Mouse (Mus musculus) neural tube, embryonic 14.5 days (tissue): ENCODE results near the gene Zfyve27. TPM values are rescaled to one million over a fixed set of nuclear protein-coding genes. Genes with fewer than 3 reads are reported as not detected.
A peak's percentile ranks its signal among the peaks of the same experiment; 100 is the strongest.

Experiments
- ATAC-seq: fragments of 200-750 bp; cut with Nextera tagmentation; 2 replicates; pipeline ENCODE4 v1.8.0; 2017; ENCODE audit warnings: low read depth, mild to moderate bottlenecking, moderate TSS enrichment, moderate library complexity
- H3K27ac ChIP-seq: fragments of 300-500 bp; sonication (generic); 2 replicates; pipeline ENCODE4 v1.5.1; 2014; ENCODE audit warnings: low read depth, mild to moderate bottlenecking, control low read depth, low read length, moderate library complexity, mixed read lengths
- H3K27me3 ChIP-seq: fragments of 300-500 bp; sonication (generic); 2 replicates; pipeline ENCODE4 v1.6.1; 2014; ENCODE audit warnings: low read length; ENCODE audit not compliant: control insufficient read depth, insufficient read depth
- H3K36me3 ChIP-seq: fragments of 300-500 bp; sonication (generic); 2 replicates; pipeline ENCODE4 v1.6.1; 2014; ENCODE audit warnings: low read length, mixed read lengths; ENCODE audit not compliant: control insufficient read depth, insufficient read depth
- H3K4me1 ChIP-seq: fragments of 300-500 bp; sonication (generic); 2 replicates; pipeline ENCODE4 v1.6.1; 2014; ENCODE audit warnings: low read length; ENCODE audit not compliant: control insufficient read depth, insufficient read depth
- H3K4me2 ChIP-seq: fragments of 300-500 bp; sonication (generic); 2 replicates; pipeline ENCODE4 v1.6.1; 2014; ENCODE audit warnings: mild to moderate bottlenecking, low read depth, low read length, control low read depth
- H3K4me3 ChIP-seq: fragments of 300-500 bp; sonication (generic); 2 replicates; pipeline ENCODE4 v1.5.1; 2014; ENCODE audit warnings: low read depth, low read length, control low read depth, mixed read lengths
- H3K9ac ChIP-seq: fragments of 300-500 bp; sonication (generic); replicated peaks from 2 replicates; pipeline ENCODE4 v1.6.1; 2014; ENCODE audit warnings: low read depth, mild to moderate bottlenecking, control low read depth, low read length, mixed read lengths
- H3K9me3 ChIP-seq: fragments of 300-500 bp; sonication (generic); 2 replicates; pipeline ENCODE4 v1.6.1; 2016; ENCODE audit warnings: low read length; ENCODE audit not compliant: control insufficient read depth
- WGBS: fragments of 180-500 bp; shearing (Covaris S2); extraction: QIAGEN DNeasy Blood & Tissue Kit; methylation state at CpG from one replicate; pipeline ENCODE4 v1.1.7; 2014; 5-methylcytosine and 5-hydroxymethylcytosine counted together
- polyA plus RNA-seq: library from polyadenylated mRNA; unstranded; fragments of >200 nt; fragmentation: Nextera tagmentation; extraction: Ambion mirVana; gene quantifications from 2 replicates; pipeline ENCODE4 v1.2.1, GENCODE M21; 2014

Gene Zfyve27
- polyA plus RNA-seq, 1 experiment from 2014 or later = 34.2 TPM

DNA sequence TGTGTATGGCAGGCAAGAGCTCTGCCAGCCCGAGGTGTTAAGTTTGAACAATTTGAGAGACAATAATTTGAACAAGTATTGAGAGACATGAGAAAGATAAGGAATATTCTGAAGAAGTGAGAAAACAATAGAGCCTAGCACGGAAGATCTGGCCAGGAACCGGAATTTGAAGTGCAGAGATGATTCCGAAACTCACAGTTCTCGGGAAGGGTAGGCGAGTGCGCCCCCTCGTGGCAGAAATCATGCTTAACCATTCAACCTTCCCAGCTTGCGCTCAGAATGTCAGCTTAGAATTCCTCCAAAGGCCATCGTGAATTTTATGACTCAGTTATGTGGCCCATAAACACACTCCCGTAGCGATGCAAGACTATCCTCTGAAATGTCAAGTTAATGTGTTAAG lies 2.4 kb downstream of the Zfyve27 start:
- no peaks in the 10 kb centered on the region for H3K36me3 ChIP-seq
- WGBS = 2% methylated on average over 12 of the region's 12 CpGs
- peak overlapping the region; percentile 30; the same call in 1 of the 2 replicates for H3K4me2 ChIP-seq
- H3K27me3 ChIP-seq = peaks cover 5% of the 10 kb centered on the region; the same call in 1 of the 2 replicates
- no peak for ATAC-seq
- H3K27ac ChIP-seq = peak overlapping the region; percentile 16; the same call in 1 of the 2 replicates
- no peak overlapping the region for H3K9ac ChIP-seq
- no peak overlapping the region for H3K4me3 ChIP-seq
- H3K9me3 ChIP-seq = no peaks in the 10 kb centered on the region
- H3K4me1 ChIP-seq = peaks cover 13% of the 10 kb centered on the region

DNA sequence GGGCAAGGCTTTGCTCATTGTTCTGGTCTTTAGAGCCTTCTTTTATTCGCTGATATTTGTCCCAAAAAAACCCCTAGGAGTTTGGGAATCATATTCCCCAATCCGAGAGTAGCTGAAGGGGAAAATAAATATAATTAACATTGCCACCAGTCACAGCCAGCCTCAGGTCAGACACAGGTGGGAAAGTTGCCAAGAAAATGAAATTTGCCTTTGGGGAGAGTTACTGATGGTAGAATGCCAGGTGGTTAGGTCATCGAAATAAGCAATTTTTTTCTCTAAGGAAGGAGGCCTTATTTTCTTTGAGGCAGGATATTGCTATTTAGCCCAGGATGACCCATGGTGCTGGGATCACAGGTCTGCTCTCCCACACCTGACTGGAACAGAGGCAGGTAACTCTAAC lies 3.0 kb downstream of the Zfyve27 start:
- no peak overlapping the region for H3K4me3 ChIP-seq
- no peak overlapping the region for H3K27ac ChIP-seq
- peaks cover 5% of the 10 kb centered on the region; the same call in 1 of the 2 replicates for H3K27me3 ChIP-seq
- no peak overlapping the region for H3K4me2 ChIP-seq
- H3K9ac ChIP-seq = no peak overlapping the region
- H3K9me3 ChIP-seq = no peaks in the 10 kb centered on the region
- WGBS = 48% methylated on average over 3 of the region's 3 CpGs
- H3K4me1 ChIP-seq = peaks cover 20% of the 10 kb centered on the region
- H3K36me3 ChIP-seq = no peaks in the 10 kb centered on the region
- no peak for ATAC-seq

DNA sequence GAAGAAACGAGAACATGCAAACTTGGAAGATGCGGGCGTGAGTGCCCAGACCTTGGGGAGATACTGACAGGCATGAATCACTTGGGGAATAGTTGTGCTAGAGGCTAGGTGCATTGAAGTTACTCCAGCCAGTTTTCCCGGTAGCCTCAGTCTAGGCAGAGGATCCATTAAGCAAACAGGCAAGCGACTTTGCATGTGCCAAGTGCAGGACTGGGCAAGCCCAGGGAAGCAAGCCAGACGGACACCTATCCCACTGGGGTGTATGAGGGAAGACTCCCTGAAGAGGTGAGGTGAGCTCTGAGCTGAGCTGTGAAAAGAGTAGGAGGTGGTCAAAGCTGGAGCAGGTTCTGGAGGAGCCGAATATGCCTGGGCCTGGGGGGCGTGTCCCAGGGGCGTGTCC lies 3.7 kb downstream of the Zfyve27 start:
- no peaks in the 10 kb centered on the region for H3K9me3 ChIP-seq
- 64% methylated on average over 9 of the region's 9 CpGs for WGBS
- H3K9ac ChIP-seq = no peak overlapping the region
- H3K4me1 ChIP-seq = peaks cover 23% of the 10 kb centered on the region
- no peak for ATAC-seq
- no peak overlapping the region for H3K4me2 ChIP-seq
- H3K36me3 ChIP-seq = no peaks in the 10 kb centered on the region
- no peak overlapping the region for H3K27ac ChIP-seq
- H3K4me3 ChIP-seq = no peak overlapping the region
- H3K27me3 ChIP-seq = peaks cover 5% of the 10 kb centered on the region; the same call in 1 of the 2 replicates

DNA sequence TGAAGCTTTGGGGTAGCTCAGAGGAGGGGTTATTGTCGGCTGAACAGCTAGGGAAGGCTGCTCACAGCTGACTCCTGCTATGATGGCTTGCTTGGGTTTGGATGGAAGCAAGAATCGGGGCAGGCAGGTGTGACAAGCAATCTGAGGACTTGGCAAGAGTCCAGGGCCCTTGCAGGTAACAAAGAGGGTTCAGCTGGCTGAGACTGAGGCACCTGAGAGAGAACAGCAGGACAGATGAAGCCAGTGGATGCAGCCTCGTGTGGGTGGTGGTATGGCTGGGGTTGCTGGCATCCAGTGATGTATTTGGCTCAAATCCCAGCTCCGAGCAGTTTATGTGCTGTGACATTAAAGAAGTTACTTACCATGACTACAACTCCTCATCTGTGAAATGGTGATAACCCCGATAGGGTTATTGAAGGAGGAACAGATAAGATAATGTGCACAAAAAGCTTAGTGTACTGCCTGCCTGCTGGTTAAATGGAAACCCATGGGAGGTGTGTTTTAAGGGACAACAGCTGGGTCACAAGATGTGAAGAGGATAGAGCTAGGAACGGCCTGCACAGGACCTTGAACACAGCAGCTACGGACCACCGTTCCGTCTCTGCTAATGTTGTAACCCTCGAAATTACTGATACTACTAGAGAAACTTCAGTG lies 5.7 kb downstream of the Zfyve27 start:
- 56% methylated on average over 10 of the region's 10 CpGs for WGBS
- H3K4me3 ChIP-seq = no peak overlapping the region
- no peak overlapping the region for H3K9ac ChIP-seq
- peak; percentile 41; the same call in 1 of the 2 replicates for ATAC-seq
- H3K27ac ChIP-seq = peak overlapping the region; percentile 73
- no peaks in the 10 kb centered on the region for H3K36me3 ChIP-seq
- H3K4me1 ChIP-seq = peaks cover 24% of the 10 kb centered on the region
- no peaks in the 10 kb centered on the region for H3K9me3 ChIP-seq
- H3K27me3 ChIP-seq = peaks cover 5% of the 10 kb centered on the region; the same call in 1 of the 2 replicates
- peak overlapping the region; percentile 89; the same call in 1 of the 2 replicates for H3K4me2 ChIP-seq

DNA sequence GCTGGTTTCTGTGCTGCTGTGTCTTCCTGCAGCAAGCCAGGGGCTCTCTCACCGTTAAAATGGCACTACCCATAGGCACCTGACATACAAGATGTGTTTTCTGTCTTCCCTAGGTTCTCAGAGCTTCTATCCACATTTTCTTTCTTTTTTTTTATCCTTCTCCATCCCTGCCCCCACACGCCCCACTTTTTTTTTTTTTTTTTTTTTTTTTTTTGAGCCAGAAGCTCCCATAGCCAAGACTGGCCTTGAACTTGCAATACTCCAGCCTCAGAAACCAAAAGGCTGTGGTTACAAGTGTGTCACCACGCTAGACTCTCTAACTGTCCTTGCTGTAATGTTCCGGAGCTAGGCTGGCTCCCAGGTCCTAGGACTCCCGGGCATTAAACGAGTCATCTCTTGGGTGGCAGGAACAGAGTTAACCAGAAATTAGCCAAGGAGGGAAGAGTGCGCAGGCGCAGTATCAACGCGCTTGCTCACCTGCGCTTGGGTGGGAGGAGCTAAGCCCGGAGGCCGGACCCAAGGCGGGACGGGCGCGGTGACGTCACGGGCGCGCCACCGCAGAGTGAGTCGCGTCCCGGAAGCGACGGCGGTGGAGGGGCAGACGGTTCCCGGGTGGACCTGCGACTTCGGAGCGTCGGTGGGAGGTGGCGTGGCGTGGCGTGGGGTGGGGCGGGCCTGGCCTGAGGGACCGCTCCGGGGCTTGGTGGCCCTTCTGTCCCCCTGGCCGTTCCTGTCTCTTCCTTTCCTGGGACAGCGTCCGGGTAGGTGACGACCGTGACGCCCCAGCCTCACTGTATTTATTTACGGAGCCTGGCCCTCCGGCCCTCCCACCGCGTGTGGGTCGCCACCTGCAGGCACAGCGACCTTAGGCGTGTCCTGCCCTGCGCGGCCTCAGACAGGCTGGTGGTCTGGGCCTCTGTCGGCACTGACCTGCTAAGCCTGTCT lies 6.5 kb downstream of the Zfyve27 start:
- Histone ChIP-seq H3K4me2 (peak overlapping the region; percentile 89), H3K36me3 (no peaks in the 10 kb centered on the region), H3K27me3 (peaks cover 5% of the 10 kb centered on the region; the same call in 1 of the 2 replicates), H3K27ac (peak overlapping the region; percentile 73), H3K9me3 (no peaks in the 10 kb centered on the region), H3K4me1 (peaks cover 24% of the 10 kb centered on the region), H3K9ac (peak overlapping the region; percentile 90), H3K4me3 (peak overlapping the region; percentile 94)
- WGBS = 2% methylated on average over 53 of the region's 56 CpGs
- peak; percentile 89 for ATAC-seq

DNA sequence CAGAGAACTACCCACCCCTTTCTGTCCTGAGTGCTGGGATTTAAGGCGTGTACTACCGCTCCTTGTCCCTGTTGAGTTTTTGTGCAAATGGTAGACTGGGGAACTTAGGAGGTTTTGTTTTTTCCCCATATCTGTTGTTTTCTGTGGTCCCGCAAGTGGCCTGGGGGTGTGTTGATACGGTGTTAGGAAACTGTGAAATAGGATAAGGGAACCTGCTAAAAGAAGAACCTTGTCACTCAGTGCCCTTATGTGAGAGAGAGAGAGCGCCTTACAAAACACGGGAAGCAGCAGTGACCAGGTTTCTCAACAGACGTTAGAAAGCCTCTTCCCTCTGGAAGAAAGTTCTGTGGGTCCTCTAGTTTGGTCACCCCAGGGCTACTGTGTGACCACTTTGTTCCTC lies 13.1 kb downstream of the Zfyve27 start:
- Histone ChIP-seq H3K9me3 (no peaks in the 10 kb centered on the region), H3K4me2 (no peak overlapping the region), H3K9ac (no peak overlapping the region), H3K36me3 (peaks cover 10% of the 10 kb centered on the region), H3K27ac (no peak overlapping the region), H3K4me1 (peaks cover 3% of the 10 kb centered on the region), H3K27me3 (no peaks in the 10 kb centered on the region), H3K4me3 (no peak overlapping the region)
- ATAC-seq = no peak
- WGBS = 89% methylated on average over 7 of the region's 7 CpGs

DNA sequence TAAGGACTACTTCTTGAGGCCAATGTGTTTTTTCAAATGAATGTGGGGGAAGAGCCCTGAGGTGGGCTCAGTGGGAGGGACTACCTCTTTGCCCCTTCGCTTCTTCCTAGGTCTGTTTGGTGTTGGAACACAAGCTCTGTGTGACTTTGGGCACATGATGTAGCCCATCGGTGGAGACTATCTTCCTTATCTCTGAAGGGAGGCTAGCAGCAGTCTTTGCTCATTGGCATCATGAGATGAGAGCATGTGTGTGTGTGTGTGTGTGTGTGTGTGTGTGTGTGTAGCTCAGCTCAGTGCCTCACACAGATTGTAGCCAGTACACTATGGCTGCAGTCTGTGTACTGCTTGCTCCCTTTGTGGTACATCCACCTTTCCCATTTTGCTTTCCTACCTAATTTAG lies 13.7 kb downstream of the Zfyve27 start:
- Histone ChIP-seq H3K9ac (no peak overlapping the region), H3K4me3 (no peak overlapping the region), H3K9me3 (no peaks in the 10 kb centered on the region), H3K27me3 (no peaks in the 10 kb centered on the region), H3K36me3 (peaks cover 10% of the 10 kb centered on the region), H3K4me2 (no peak overlapping the region), H3K4me1 (peaks cover under 1% of the 10 kb centered on the region; the same call in 1 of the 2 replicates), H3K27ac (no peak overlapping the region)
- WGBS = 93% methylated on average over 2 of the region's 2 CpGs
- ATAC-seq = no peak

DNA sequence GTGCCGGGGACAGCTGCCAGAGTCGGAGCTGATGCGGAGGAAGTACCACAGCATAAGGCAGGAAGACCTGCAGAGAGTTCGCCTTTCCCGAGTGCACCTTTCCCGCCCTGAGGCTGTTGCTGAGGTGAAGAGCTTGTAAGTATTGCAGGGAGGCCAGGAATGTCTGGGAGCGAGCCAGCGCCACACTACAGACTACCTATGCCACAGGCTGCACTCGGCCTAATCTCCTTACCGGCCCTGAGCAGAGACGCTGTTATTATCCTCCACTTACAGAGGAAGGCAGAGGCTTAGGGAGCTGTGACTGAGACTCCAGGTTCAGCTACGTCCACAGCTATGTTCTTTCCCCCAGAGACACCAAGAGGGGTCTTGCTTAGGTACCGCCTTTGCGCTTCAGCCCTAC lies 15.6 kb downstream of the Zfyve27 start:
- Histone ChIP-seq H3K9ac (no peak overlapping the region), H3K4me3 (no peak overlapping the region), H3K27ac (no peak overlapping the region), H3K4me2 (no peak overlapping the region), H3K4me1 (no peaks in the 10 kb centered on the region), H3K27me3 (no peaks in the 10 kb centered on the region), H3K36me3 (peaks cover 23% of the 10 kb centered on the region), H3K9me3 (no peaks in the 10 kb centered on the region)
- whole genome bisulfite sequencing = 94% methylated on average over 14 of the region's 14 CpGs
- no peak for ATAC-seq

DNA sequence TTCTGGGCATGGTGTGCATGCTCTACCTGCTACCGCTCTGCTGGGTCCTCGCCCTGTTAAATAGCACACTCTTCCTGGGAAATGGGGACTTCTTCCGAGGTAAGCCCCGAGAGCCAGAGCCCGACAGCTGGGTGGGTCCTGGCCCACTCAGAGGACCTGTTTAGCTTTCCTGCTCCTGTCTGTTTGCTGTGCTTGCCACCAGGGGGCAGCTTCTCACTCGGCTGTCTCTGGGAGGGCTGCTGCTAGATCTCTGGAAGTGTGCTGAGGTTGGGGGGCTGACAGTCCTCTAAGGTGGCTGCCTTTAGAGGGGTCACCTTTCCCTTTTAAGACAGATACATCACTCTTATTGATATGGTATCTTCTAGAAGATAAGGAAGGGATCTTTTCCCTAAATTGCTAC lies 18.9 kb downstream of the Zfyve27 start:
- no peaks in the 10 kb centered on the region for H3K4me1 ChIP-seq
- no peaks in the 10 kb centered on the region for H3K27me3 ChIP-seq
- H3K27ac ChIP-seq = no peak overlapping the region
- WGBS = 69% methylated on average over 6 of the region's 6 CpGs
- H3K4me2 ChIP-seq = no peak overlapping the region
- no peak for ATAC-seq
- no peaks in the 10 kb centered on the region for H3K9me3 ChIP-seq
- H3K9ac ChIP-seq = no peak overlapping the region
- no peak overlapping the region for H3K4me3 ChIP-seq
- H3K36me3 ChIP-seq = peaks cover 31% of the 10 kb centered on the region
